Mouse (Mus musculus): ENCODE results near the gene Gm3336. TPM values are rescaled to one million over a fixed set of nuclear protein-coding genes. Genes with fewer than 3 reads are reported as not detected.

Gene Gm3336
- polyA plus RNA-seq, 1 experiment from 2014 or later: 2.8 TPM

- Histone ChIP-seq H3K36me3 (ENCODE audit: control insufficient read depth, insufficient read depth) (peaks cover 25% of the 10 kb centered on the region), H3K4me2 (replicated peaks; ENCODE audit: low read depth) (no peak overlapping the region), H3K4me1 (replicated peaks; ENCODE audit: control insufficient read depth, insufficient read depth, low read length) (peaks cover 5% of the 10 kb centered on the region), H3K9ac (ENCODE audit: low read depth, low read length) (no peak overlapping the region), H3K4me3 (ENCODE audit: low read depth, low read length) (no peak overlapping the region), H3K27me3 (replicated peaks; ENCODE audit: control insufficient read depth, insufficient read depth, low read length) (no peaks in the 10 kb centered on the region), H3K27ac (ENCODE audit: low read depth, low read length) (no peak overlapping the region), H3K9me3 (ENCODE audit: control insufficient read depth) (no peaks in the 10 kb centered on the region)
- TF ChIP-seq CTCF (IDR thresholded peaks at IDR 0.05; ENCODE audit: low read depth): no peak
- 94% methylated on average over 6 of the region's 6 CpGs for WGBS
- no peak for ATAC-seq
These were observed 38.2 kb downstream of the Gm3336 start for GRCm38 (mm10) chr8:70756476-70757040.

GRCm38 (mm10) chr8:70757523-70758307, 39.4 kb downstream of the Gm3336 start:
- peak; percentile 75 for TF ChIP-seq CTCF (IDR thresholded peaks at IDR 0.05; ENCODE audit: low read depth)
- WGBS: 76% methylated on average over 22 of the region's 22 CpGs
- H3K9ac ChIP-seq (ENCODE audit: low read depth, low read length): no peak overlapping the region; the same call in 1 of the 2 replicates
- H3K9me3 ChIP-seq (ENCODE audit: control insufficient read depth): no peaks in the 10 kb centered on the region
- no peak overlapping the region for H3K4me2 ChIP-seq (replicated peaks; ENCODE audit: low read depth)
- peaks cover 25% of the 10 kb centered on the region for H3K36me3 ChIP-seq (ENCODE audit: control insufficient read depth, insufficient read depth)
- no peak overlapping the region for H3K27ac ChIP-seq (ENCODE audit: low read depth, low read length)
- H3K4me1 ChIP-seq (replicated peaks; ENCODE audit: control insufficient read depth, insufficient read depth, low read length): peaks cover 4% of the 10 kb centered on the region
- no peaks in the 10 kb centered on the region for H3K27me3 ChIP-seq (replicated peaks; ENCODE audit: control insufficient read depth, insufficient read depth, low read length)
- no peak for ATAC-seq
- no peak overlapping the region for H3K4me3 ChIP-seq (ENCODE audit: low read depth, low read length)

- H3K4me1 ChIP-seq (replicated peaks; ENCODE audit: control insufficient read depth, insufficient read depth, low read length): no peaks in the 10 kb centered on the region; the same call in 1 of the 2 replicates
- H3K36me3 ChIP-seq (ENCODE audit: control insufficient read depth, insufficient read depth): peaks cover 28% of the 10 kb centered on the region
- ATAC-seq: no peak
- H3K9me3 ChIP-seq (ENCODE audit: control insufficient read depth): no peaks in the 10 kb centered on the region
- no peaks in the 10 kb centered on the region for H3K27me3 ChIP-seq (replicated peaks; ENCODE audit: control insufficient read depth, insufficient read depth, low read length)
- H3K9ac ChIP-seq (ENCODE audit: low read depth, low read length): no peak overlapping the region
- no peak for TF ChIP-seq CTCF (IDR thresholded peaks at IDR 0.05; ENCODE audit: low read depth)
- H3K4me2 ChIP-seq (replicated peaks; ENCODE audit: low read depth): no peak overlapping the region
- H3K4me3 ChIP-seq (ENCODE audit: low read depth, low read length): no peak overlapping the region
- WGBS: 87% methylated on average over 7 of the region's 7 CpGs
- no peak overlapping the region for H3K27ac ChIP-seq (ENCODE audit: low read depth, low read length)
These were observed 39.9 kb downstream of the Gm3336 start for GRCm38 (mm10) chr8:70758308-70758615.

GRCm38 (mm10) chr8:70758616-70759561, 40.5 kb downstream of the Gm3336 start:
- no peak for TF ChIP-seq CTCF (IDR thresholded peaks at IDR 0.05; ENCODE audit: low read depth)
- WGBS: 63% methylated on average over 19 of the region's 19 CpGs
- Histone ChIP-seq H3K4me2 (replicated peaks; ENCODE audit: low read depth) (no peak overlapping the region), H3K9me3 (ENCODE audit: control insufficient read depth) (no peaks in the 10 kb centered on the region), H3K4me3 (ENCODE audit: low read depth, low read length) (no peak overlapping the region), H3K27me3 (replicated peaks; ENCODE audit: control insufficient read depth, insufficient read depth, low read length) (no peaks in the 10 kb centered on the region), H3K27ac (ENCODE audit: low read depth, low read length) (no peak overlapping the region), H3K36me3 (ENCODE audit: control insufficient read depth, insufficient read depth) (peaks cover 31% of the 10 kb centered on the region), H3K9ac (ENCODE audit: low read depth, low read length) (no peak overlapping the region), H3K4me1 (replicated peaks; ENCODE audit: control insufficient read depth, insufficient read depth, low read length) (no peaks in the 10 kb centered on the region)
- no peak for ATAC-seq

GRCm38 (mm10) chr8:70760350-70760749, 42.0 kb downstream of the Gm3336 start:
- Histone ChIP-seq H3K4me2 (replicated peaks; ENCODE audit: low read depth) (peak overlapping the region; percentile 94), H3K9me3 (ENCODE audit: control insufficient read depth) (no peaks in the 10 kb centered on the region), H3K4me1 (replicated peaks; ENCODE audit: control insufficient read depth, insufficient read depth, low read length) (no peaks in the 10 kb centered on the region), H3K27ac (ENCODE audit: low read depth, low read length) (peak overlapping the region; percentile 74), H3K36me3 (ENCODE audit: control insufficient read depth, insufficient read depth) (peaks cover 31% of the 10 kb centered on the region), H3K9ac (ENCODE audit: low read depth, low read length) (peak overlapping the region; percentile 60), H3K4me3 (ENCODE audit: low read depth, low read length) (peak overlapping the region; percentile 59), H3K27me3 (replicated peaks; ENCODE audit: control insufficient read depth, insufficient read depth, low read length) (no peaks in the 10 kb centered on the region)
- ATAC-seq: no peak; the same call in 1 of the 2 replicates
- no peak for TF ChIP-seq CTCF (IDR thresholded peaks at IDR 0.05; ENCODE audit: low read depth)
- WGBS: under 1% methylated on average over 22 of the region's 22 CpGs
